Mouse (Mus musculus): Measurements from ENCODE around the gene Gla.

Gene Gla

DNA sequence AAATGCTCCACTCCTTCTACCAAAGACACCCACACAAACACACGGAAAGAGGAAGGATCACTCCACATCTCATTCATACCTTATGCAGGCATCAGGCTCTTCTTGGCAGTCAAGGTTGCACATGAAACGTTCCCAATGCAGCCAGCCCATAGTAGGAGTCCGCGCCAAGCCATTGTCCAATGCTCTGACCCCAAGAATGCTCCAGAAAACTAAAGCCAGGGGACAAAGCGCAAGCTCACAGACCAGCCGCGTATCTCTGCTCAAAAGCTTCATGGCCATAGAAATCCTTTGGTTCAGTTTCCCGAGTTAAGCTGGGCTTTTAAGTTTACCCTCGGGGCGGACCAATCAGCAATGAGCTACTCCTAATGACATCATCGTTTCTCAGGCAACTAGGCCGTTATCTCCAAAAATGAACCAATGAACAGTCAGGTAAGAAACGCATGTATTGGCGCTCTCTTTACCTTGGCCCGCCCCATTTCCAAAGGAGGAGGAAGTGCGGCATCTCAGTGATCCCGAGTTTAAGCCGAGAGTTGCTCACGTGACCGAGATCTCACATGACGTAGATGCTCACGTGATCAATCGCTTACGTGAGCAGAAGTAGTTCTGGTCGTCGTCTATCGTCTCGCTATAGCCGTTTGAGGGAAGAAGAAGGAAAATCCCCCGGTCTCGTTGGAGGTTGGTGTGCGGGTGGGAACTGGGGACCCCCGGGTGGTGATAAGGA is at the start of gene Gla, which contains the start of gene Hnrnph2:
Gene Gla (minus strand): TSS at position 467 of the 721 bp plus-strand sequence.
Gene Hnrnph2 (plus strand): TSS at position 521 of the 721 bp plus-strand sequence.
- peak; percentile 100 for DNase-seq (ENCODE audit: extremely low read depth, low read depth)

DNA sequence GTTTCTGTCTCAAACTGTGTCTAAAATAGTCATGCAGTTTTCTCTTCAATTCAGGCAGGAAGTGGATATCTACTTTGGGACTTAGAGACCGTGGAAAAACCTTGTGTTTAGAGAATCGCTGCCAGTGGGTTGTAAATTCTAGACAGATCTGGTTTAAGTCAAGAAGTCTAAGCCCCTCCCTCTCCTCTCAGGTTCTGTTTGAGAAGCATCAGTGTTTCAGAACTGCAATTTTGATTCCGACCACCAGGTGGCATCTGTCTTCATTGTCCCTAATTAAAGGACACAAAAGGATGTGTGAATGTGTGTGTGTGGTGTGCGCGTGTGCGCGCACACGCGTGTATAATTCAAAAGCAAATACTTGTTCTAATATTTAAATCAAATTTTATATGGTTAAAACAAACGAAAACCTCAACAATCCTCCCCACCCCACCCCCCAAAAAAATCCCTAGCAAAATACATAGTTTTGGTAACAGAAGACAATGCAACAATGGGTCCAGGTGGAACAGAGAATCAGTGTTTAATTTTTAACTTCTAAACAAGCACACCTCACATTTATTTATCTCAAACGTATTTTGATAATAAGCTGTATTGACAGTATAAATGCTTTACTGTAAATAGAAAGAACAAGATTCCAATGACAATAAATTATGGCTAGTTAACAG is 47.2 kb upstream of the Gla start:
- peak; percentile 84 for DNase-seq (ENCODE audit: extremely low read depth, low read depth)

DNA sequence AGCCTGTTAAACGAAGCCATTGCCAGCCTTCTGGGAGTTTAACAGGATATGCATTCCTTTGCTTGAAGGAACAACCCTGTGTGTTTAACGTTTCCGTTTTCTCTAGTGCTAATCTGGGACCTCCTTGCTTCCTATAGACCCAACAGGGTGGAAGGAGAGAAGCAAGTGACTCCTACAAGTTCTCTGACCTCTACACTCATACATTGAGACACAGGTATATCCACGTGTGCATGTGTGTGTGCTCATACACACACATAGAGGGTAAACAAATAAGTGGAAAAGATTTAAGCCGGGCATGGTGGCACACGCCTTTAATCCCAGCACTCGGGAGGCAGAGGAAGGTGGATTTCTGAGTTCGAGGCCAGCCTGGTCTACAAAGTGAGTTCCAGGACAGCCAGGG is 46.5 kb upstream of the Gla start:
- no peak for DNase-seq (ENCODE audit: extremely low read depth, low read depth)

DNA sequence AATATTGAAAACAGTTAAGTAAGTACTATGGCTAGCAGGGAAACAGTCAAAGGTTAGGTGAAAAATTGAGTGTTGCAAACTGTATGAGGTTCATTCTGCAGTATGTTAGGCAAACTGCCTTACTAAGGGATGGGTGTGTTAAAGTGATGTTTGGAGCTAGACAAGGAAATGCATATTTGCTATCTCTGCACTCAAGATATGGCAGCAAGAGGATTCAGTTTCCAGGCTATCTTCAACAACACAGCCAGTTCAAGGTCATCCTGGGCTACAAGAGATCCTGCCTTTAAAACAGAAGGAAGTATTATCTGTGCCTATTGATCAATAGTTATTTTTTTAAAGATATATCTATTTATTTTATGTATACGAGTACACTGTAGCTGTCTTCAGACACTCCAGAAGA is 45.4 kb upstream of the Gla start:
- DNase-seq (ENCODE audit: extremely low read depth, low read depth): no peak

DNA sequence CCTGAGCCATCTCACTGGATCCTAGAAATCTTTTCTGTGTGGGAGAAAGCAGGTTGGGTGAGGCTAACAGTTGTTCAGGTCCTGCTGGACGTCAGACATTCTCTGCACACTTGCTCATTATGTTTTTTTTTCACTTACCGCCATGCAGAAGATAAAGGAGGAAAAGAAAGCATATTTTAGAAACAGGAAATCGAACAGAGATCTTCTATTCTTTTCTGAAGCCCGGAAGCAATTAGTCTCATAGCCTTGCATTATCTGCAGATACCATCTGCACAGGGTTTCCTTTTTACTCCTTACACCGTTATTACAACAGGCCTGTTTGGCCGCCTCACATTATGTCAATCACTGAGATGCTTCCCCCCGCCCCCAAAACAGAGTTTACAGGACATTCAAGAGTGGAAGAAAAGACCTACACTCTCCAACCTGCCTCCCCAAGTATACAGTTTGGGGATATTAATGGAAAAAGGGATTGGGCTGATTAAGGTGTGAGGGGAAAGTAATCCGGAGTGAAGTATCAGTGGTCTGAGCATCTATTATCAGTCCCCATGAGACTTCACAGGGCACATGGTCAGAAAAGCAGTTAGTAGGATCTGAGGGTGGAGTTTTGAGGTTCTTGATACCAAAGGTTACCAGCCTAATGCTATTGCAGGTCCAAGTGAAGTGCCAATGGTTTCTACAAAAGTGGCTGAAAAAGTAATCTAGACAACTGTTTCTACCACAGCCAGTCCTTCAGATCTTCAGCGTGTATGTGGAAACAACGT is 40.3 kb upstream of the Gla start:
- peak; percentile 74 for DNase-seq (ENCODE audit: extremely low read depth, low read depth)

DNA sequence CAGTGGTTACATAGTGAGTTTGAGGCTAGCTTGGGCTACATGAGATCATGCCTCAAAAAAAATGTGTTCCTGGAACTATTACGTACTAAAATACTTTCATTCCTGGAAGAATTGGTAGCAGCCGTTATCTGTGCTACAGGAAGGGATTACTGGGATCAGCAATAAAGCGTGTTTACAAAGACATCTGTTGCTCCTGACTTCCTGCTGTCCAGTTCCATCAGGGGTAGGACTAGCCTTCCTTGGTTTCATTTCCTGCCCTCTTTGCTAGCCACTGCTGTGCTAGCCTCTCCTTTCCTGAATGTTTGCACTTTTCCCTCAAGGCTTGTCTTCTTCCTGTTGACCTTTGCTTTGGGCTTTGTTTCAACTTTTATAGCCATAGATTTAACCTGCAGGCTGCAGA is 34.9 kb upstream of the Gla start:
- DNase-seq (ENCODE audit: extremely low read depth, low read depth): no peak

DNA sequence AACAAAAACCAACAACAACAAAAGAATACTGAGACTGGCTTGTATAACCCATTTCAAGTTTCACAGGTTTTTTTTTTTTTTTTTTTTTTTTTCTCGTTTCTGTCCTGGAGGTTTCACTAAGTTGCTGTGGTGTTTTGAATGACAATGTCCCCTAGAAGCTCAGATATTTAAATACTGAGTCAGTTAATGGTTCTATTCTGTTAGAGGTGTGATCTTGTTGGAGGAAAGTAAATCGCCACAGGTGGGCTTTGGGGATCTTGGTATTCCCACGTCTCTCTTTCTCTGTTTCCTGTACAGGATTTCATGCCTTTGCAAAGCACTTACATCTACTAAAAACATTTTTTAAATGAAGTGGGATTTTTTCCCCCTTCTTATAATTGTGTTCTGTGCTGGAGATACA is 34.2 kb upstream of the Gla start:
- DNase-seq (ENCODE audit: extremely low read depth, low read depth): no peak

DNA sequence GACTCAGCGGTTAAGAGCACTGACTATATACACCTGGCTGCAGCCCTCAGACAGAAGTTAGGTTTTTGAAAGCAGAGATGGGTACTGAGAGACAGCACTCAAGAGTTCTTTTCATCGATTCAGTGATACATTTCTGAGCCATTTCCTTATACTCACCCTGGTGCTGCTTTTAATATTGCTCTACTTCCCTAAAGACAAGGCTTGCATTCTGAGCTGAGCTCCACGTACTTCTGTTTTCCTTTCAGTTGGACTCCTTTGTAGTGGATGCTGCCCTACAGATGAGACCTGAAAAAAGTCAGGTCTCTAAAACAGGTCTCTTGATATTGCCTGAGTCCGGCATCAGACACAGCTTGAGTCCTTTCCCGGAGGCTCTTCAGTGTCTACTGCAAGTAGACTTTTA is 31.8 kb upstream of the Gla start:
- no peak for DNase-seq (ENCODE audit: extremely low read depth, low read depth)

DNA sequence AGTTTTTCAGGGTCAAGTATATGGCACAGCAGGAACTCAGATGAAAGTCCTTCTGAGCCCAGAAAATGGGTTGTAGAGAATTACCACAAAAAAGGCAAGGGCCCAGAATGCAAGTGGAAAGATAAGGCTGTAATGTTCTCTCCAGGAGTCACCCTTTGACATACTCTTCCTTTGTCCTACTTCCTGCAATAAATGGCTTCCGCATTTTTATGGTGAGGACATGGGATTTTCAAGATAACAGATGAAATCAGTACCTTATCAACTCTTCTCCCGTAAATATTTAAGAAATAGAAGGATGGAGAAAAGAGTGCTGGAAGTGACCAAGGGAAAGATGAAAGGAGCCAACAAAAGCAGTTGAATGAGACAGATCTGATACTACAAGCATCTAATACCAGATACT is 27.3 kb upstream of the Gla start:
- DNase-seq (ENCODE audit: extremely low read depth, low read depth): no peak

DNA sequence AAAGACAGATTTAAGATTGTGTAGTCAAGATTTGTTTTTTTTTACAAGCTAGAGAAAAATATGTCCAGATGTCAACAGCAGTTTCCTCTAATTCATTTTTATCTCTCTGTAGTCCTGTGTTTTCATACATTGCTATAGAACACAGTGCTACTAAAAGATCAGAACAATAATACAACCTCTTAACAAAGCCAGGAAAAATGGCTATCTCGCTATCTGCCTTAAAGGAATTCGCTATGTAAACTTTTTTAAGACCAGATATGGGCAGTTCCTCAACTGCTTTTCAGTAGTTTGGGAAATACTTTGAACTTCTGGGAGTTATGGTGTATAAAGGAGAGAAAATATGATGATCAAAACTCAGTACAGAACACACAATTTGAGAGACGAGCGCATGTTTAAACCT is 22.4 kb upstream of the Gla start:
- no peak for DNase-seq (ENCODE audit: extremely low read depth, low read depth)

DNA sequence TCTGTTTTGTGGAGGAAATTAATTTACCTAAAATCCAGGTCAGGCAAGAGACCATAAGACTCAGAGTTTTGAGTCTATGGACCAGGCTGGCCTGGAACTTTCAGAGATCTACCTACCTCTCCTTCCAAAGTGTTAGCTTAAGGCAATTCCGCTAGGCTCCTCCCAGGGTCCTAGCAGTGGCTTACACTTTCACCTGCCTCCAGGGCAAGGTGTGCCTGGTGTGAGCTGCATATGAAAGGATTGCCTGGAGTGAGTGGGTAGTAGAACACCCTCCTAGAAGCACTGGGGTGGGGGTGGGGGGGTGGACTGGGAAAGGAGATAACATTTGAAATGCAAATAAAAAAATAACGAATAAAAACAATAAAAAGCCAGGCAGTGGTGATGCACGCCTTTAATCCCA is 20.8 kb upstream of the Gla start:
- no peak for DNase-seq (ENCODE audit: extremely low read depth, low read depth)

DNA sequence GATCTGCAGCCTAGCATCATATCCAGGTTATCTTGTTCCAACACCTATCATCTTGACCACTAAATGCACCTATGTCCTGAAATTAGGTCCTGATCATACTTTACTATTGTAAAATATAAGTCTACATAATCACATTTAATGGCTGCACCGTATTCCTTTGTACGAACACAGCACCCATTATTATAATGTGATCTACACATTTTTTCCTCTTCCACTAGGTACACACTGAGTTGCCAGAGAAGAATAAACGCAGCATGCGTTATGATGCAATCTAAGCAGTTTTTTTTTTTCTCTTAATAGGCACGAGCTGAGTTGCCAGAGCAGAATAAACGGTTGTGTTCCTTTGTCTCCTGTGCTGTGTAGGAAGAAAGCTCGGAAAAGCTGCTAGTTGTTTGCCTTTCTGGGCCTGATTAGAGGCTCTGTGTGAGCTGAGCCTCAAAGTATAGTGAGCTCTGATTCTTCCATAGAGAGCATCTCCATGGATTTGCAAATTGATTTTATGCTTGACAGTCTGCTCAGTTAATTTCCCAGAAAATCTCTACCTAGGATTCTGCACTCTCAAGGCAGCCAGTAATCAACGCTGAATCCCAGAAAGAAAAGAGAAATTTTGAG is 19.4 kb upstream of the Gla start:
- no peak for DNase-seq (ENCODE audit: extremely low read depth, low read depth)

DNA sequence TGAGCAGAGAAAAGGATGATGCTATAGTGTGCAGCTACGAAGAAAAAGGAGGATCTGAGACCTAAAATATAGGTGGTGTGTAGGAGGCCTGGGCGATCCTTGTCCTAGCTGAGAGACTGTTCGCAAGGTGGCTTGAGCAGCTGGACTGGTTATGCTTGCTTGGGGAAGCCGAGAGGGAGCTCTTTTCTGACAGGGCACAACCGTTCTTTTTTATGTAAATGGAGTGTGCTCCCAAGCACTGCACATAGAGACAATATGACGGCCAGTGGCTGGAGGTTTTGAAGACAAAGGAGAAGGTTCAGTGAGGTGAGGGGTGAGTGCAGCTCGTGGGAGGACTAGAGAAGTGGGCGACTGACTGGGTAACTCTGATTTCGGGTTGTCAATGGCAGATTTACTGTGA is 18.8 kb upstream of the Gla start:
- DNase-seq (ENCODE audit: extremely low read depth, low read depth): no peak

DNA sequence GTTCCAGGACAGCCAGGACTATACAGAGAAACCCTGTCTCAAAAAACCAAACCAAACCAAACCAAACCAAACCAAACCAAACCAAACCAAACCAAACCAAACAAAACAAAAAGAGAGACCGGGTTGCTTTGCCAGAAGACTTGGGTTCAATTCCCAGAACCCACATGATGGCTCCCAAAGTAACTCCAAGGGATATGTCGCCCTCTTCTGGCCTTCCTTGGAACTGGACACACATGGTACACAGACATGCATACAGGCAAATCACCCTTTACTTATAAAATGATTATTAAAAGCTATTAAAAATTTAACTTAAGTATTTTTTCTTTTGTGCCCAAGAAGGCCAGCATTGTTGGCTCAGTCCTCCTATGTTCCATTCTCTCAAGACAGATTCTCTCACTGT is 13.4 kb upstream of the Gla start:
- no peak for DNase-seq (ENCODE audit: extremely low read depth, low read depth)

DNA sequence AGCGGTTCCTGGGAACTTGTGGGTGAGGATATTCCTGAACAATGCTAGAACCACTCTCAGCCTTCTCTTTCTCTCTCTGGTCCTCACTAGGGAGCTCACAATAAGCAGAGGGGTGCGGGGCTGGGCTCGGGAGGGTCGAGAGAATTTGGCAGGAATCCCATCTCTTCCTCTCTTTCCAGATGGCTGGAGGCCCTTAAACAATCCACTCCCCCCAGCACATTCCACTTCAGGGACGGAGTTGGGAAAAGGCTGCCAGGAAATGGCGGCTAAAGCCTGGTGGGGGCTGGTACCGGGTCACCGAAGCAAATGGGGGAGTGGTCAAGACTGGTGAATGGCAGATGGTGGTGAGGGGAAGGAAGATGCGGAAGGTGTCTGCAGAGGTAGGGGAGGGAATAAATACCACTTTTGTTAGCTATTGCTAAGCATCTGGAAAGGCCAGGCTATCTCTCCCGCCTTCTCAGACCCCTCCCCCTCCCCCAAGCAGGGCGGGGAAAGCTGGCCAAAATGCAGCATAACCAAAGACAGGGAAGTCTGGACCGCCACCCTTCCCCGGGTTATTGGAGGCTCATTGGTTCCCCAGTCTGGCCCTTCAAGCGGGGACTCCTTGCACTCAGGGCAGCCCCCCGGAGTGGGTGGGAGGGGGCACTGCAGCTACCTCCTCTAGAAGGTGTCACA is 11.5 kb upstream of the Gla start:
- DNase-seq (ENCODE audit: extremely low read depth, low read depth): peak; percentile 86

DNA sequence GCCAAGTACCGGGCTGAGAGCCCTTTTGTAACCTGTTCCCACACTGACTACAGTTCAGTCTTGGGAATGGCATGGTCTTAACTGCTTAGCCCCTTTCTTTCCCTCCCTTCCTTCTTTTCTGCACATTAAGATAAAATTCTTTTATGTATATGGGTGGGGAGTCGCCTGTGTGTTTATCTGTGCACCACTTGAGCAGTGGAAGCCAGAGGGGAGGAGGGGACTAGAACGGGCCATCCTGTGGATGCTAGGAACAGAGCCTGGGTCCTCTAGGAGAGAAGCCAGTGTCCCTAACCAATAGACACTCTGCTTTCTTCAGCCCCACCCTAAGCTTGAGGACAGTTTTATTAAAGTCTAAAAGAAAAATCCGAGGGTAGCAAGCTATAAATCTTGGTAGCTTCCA is 10.1 kb upstream of the Gla start:
- no peak for DNase-seq (ENCODE audit: extremely low read depth, low read depth)

DNA sequence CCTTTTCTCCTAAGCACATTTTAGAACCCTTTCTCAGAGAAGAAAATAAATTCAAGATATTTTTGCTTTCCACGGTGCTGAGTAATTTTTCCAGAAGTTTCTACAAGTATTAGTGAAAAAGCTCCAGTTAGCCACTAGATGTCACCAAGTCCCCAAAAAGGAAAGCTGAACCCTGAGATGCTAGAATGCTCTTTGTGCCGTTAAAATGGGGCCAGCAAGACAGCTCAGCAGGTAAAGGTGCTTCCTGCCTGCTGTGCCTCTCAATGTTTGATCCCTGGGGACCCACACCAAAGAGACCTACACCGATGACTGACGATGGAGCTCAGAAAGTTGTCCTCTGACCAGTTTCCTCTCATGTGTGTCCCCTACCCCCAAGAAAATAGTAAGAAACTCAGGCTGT is 8.5 kb upstream of the Gla start:
- no peak for DNase-seq (ENCODE audit: extremely low read depth, low read depth)

DNA sequence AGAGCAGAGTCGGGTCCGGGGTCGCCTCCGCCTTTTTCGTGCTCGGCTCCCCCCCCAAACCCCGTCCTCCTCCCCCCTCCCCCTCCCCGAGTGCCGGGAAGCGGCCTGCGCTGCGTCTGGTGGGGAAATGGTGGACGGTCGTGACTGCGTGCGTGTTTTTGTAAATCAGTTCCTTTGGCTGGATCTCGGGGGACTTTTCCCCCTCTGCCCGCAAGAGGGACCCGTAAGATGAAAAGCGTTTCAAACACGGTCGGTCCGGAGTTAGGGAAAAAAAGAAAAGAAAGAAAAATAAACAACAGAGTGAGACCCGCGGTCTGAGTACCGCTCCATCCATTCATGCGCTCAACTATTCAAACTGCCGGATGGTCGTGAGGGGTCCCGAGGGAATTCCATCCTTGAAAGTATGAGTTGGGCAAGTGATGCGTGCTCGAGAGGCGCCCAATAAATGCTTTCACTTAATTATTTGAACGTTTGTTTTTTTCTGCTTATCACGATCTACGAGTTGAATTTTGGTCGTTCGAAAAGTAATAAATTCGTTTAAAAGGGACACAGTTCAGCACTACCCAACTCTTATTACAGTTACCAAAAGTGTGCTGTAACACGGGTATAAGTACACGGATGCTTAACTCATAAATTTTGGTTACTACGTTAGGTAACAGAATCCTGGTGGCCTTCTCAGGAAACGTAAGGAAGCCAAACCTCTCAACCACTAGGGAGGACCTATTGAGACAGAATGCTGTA is 625 bp upstream of the Gla start:
- DNase-seq (ENCODE audit: extremely low read depth, low read depth): peak; percentile 51

DNA sequence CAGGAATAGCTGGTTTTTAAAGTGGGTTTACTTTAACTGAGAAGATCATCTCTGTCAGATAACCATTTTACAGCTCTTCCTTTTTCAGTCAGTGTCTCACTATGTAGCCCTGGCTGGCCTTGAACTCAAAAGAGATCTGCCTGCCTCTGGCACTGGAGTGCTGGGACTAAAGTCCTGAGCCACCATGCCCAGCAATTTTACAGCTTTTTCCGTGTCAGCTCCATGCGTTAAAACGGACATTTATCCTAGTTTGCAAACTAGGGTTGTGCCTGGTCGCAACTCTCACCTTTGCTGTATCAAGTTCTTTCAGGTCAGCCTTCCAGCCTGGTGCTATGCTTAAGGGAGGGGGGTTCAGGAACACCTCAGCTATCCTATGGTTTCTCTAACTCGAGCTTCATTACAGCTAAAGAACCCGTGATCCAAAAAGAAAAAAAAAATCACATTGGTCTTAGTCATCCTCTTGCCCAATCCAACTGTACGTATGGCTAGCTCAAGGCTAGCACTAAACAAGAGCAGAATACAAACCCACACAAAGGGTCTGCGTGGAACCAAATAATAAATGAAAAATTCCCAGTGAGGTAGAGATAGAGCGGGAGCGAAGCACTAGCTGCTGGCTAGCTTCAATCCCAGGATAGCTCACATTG is 881 bp downstream of the Gla start:
- no peak for DNase-seq (ENCODE audit: extremely low read depth, low read depth)

DNA sequence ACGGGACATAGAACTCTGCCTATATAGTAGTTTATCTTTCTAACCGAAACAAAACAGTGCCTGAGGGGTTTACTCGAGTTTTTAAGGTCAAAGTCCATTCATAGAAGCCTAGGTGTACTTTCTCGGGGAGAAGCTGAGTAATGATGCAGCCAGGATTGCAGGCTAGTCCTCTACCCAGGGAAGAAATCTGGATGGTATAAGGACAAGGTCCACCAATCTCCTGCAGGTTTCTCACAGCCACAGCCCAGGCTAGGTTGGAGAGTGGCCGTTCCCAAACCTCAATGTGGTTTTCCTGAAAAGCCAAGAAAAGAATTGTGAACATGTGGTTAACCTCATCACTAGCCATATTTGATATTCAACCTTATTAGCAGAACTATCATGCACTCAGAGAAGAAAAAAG is 11.1 kb downstream of the Gla start:
- DNase-seq (ENCODE audit: extremely low read depth, low read depth): no peak

All from MEL-GATA-1-ER (cell line).